Mouse (Mus musculus): Measurements from ENCODE around the gene Hoxd10.

Gene Hoxd10

DNA sequence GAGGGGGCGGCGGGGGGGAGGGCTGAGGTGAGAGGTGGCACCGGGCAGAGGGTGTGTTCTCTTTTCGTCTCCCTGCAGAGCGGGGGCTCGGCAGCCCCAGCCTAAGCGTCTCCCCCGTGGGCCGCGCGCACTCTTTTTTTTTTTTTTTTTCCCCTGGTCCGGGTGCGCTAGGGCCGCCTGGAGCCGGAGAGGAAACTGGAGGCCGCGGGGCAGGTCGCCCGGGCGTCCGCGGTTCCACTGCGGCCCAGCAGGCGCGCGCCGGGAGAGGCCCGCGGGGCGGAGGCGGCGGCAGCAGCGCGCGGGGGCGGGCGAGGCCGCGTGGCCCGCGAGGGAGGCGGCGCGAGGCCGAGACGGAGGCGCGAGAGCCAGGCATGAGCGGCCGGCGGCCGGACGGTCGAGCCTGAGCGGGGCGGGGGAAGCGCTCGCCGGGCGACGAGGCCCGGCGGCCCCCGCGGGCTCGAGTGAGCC is 13.3 kb downstream of the Hoxd10 start:
- no peaks in the 10 kb centered on the region for H3K9me3 ChIP-seq (ENCODE audit: low read length)
- H3K36me3 ChIP-seq (ENCODE audit: insufficient read depth, low read length): no peaks in the 10 kb centered on the region
- H3K4me3 ChIP-seq (replicated peaks; ENCODE audit: low read length): peak overlapping the region; percentile 70
- TF ChIP-seq POU5F1 (IDR thresholded peaks at IDR 0.05; ENCODE audit: borderline replicate concordance, low read length) (no peak), CTCF (conservative IDR thresholded peaks at IDR 0.05; ENCODE audit: low read length) (no peak), NANOG (IDR thresholded peaks at IDR 0.05; ENCODE audit: borderline replicate concordance, low read length) (no peak)
- H3K4me1 ChIP-seq (replicated peaks; ENCODE audit: low read depth, low read length): peaks cover 24% of the 10 kb centered on the region
- H3K27me3 ChIP-seq (ENCODE audit: insufficient read depth, low read length): peaks cover 89% of the 10 kb centered on the region

DNA sequence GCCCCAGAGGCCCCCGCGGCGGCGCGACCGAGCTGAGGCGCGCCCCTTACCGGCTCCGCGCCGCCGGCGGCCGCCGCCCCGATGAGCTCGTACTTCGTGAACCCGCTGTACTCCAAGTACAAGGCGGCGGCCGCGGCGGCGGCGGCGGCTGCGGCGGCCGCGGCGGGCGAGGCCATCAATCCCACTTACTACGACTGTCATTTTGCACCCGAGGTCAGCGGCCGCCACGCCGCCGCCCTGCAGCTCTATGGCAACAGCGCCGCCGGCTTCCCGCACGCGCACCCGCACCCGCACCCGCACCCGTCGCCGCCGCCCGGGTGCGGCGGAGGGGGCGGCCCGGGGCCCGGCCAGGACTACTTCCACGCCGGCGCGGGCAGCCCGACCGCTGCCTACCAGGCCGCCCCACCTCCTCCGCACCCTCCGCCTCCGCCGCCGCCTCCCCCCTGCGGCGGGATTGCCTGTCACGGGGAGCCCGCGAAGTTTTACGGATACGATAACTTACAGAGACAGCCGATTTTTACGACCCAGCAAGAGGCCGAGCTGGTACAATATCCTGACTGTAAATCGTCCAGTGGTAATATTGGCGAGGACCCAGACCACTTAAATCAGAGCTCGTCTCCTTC is 13.9 kb downstream of the Hoxd10 start:
- no peaks in the 10 kb centered on the region for H3K9me3 ChIP-seq (ENCODE audit: low read length)
- peaks cover 19% of the 10 kb centered on the region for H3K4me1 ChIP-seq (replicated peaks; ENCODE audit: low read depth, low read length)
- peaks cover 89% of the 10 kb centered on the region for H3K27me3 ChIP-seq (ENCODE audit: insufficient read depth, low read length)
- TF ChIP-seq CTCF (conservative IDR thresholded peaks at IDR 0.05; ENCODE audit: low read length): no peak
- TF ChIP-seq NANOG (IDR thresholded peaks at IDR 0.05; ENCODE audit: borderline replicate concordance, low read length): no peak
- H3K36me3 ChIP-seq (ENCODE audit: insufficient read depth, low read length): no peaks in the 10 kb centered on the region
- peak overlapping the region; percentile 70 for H3K4me3 ChIP-seq (replicated peaks; ENCODE audit: low read length)

DNA sequence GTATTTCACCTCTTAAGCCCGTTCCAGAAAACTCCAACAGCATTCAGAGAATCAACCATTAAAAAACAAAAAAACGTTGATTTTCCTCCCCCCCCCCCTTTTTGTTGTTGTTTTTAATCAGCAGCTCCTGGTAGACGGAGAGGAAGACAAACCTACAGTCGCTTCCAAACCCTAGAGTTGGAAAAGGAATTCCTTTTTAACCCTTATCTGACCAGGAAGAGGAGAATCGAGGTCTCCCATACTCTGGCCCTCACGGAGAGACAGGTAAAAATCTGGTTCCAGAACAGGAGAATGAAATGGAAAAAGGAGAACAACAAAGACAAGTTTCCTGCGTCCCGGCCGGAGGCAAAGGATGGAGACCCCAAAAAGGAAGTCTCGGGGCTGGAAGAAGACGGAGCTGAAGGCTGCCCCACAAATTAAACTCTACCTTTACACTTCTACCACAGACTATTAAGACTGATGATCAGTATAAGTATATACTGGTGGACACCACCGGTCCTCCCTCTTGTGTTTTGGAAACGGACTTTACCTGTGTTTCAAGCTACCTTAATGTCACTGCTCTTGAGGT is 14.8 kb downstream of the Hoxd10 start:
- no peaks in the 10 kb centered on the region for H3K36me3 ChIP-seq (ENCODE audit: insufficient read depth, low read length)
- H3K4me1 ChIP-seq (replicated peaks; ENCODE audit: low read depth, low read length): peaks cover 14% of the 10 kb centered on the region
- TF ChIP-seq CTCF (conservative IDR thresholded peaks at IDR 0.05; ENCODE audit: low read length): no peak
- TF ChIP-seq POU5F1 (IDR thresholded peaks at IDR 0.05; ENCODE audit: borderline replicate concordance, low read length): no peak
- no peak for TF ChIP-seq NANOG (IDR thresholded peaks at IDR 0.05; ENCODE audit: borderline replicate concordance, low read length)
- H3K4me3 ChIP-seq (replicated peaks; ENCODE audit: low read length): no peak overlapping the region
- H3K27me3 ChIP-seq (ENCODE audit: insufficient read depth, low read length): peaks cover 89% of the 10 kb centered on the region
- no peaks in the 10 kb centered on the region for H3K9me3 ChIP-seq (ENCODE audit: low read length)

GRCm38 (mm10) chr2:74707599-74707998 is 15.9 kb downstream of the Hoxd10 start:
- peaks cover 92% of the 10 kb centered on the region for H3K27me3 ChIP-seq (ENCODE audit: insufficient read depth, low read length)
- H3K4me3 ChIP-seq (replicated peaks; ENCODE audit: low read length): no peak overlapping the region
- H3K9me3 ChIP-seq (ENCODE audit: low read length): no peaks in the 10 kb centered on the region
- H3K4me1 ChIP-seq (replicated peaks; ENCODE audit: low read depth, low read length): peaks cover 18% of the 10 kb centered on the region
- TF ChIP-seq POU5F1 (IDR thresholded peaks at IDR 0.05; ENCODE audit: borderline replicate concordance, low read length): no peak
- no peak for TF ChIP-seq NANOG (IDR thresholded peaks at IDR 0.05; ENCODE audit: borderline replicate concordance, low read length)
- H3K36me3 ChIP-seq (ENCODE audit: insufficient read depth, low read length): no peaks in the 10 kb centered on the region

- peaks cover 92% of the 10 kb centered on the region for H3K27me3 ChIP-seq (ENCODE audit: insufficient read depth, low read length)
- no peak for TF ChIP-seq CTCF (conservative IDR thresholded peaks at IDR 0.05; ENCODE audit: low read length)
- no peak for TF ChIP-seq NANOG (IDR thresholded peaks at IDR 0.05; ENCODE audit: borderline replicate concordance, low read length)
- no peak for TF ChIP-seq POU5F1 (IDR thresholded peaks at IDR 0.05; ENCODE audit: borderline replicate concordance, low read length)
Observed at GRCm38 (mm10) chr2:74708676-74709075, 17.0 kb downstream of the Hoxd10 start.

DNA sequence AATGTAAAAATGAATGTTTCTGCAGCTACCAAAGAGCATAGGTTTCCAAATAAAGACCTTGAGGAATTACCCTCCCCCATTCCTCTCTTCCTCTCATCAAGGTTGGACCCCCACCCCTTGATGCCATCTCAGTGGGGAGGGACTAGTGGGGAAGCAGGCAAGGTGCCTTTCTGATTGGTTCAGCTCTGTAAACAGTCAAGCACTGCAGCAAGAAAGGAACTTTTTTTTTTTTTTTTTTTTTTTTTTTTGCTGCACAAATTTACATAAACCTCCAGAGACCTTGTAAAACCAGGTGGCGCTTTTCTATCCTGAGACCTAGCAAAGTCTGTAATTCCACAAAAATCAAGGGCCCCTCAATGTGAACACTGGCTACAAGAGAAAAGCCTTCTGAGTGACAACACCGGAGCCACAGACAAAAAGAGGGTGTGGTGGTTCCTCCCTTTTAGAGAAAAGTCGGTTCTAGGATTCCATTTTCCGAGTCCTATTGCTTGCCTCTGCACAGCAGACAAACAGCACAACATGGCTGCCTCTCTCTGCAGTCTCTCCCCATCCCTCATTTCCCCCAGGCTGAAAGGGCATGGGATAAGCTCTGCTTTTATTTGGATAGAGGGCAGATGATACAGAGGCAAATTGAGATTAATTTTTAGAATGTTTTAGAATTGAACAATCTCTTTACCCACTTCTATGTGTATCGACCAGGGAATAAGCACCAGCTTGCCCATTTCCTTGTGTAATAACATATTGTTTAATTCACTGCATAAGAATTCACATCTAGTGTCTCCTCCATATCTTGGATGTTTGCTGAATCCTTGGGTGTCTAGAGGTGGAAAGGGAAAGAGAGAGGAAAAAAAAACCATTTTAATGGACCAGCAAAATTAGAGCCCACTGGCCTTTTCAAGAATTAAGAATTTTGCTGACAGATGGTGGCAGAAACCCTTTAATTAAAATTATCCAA is 18.0 kb downstream of the Hoxd10 start:
- Histone ChIP-seq H3K4me1 (replicated peaks; ENCODE audit: low read depth, low read length) (peaks cover 25% of the 10 kb centered on the region), H3K36me3 (ENCODE audit: insufficient read depth, low read length) (no peaks in the 10 kb centered on the region)
- TF ChIP-seq POU5F1 (IDR thresholded peaks at IDR 0.05; ENCODE audit: borderline replicate concordance, low read length) (no peak), CTCF (conservative IDR thresholded peaks at IDR 0.05; ENCODE audit: low read length) (no peak), NANOG (IDR thresholded peaks at IDR 0.05; ENCODE audit: borderline replicate concordance, low read length) (no peak)

More at GRCm38 (mm10) chr2:74708676-74709075, 17.0 kb downstream of the Hoxd10 start:
- Histone ChIP-seq H3K4me3 (replicated peaks; ENCODE audit: low read length) (no peak overlapping the region), H3K36me3 (ENCODE audit: insufficient read depth, low read length) (no peaks in the 10 kb centered on the region), H3K4me1 (replicated peaks; ENCODE audit: low read depth, low read length) (peaks cover 24% of the 10 kb centered on the region), H3K9me3 (ENCODE audit: low read length) (no peaks in the 10 kb centered on the region)

GRCm38 (mm10) chr2:74710929-74711543 is 19.3 kb downstream of the Hoxd10 start:
- Histone ChIP-seq H3K27me3 (ENCODE audit: insufficient read depth, low read length) (peaks cover 96% of the 10 kb centered on the region), H3K4me1 (replicated peaks; ENCODE audit: low read depth, low read length) (peaks cover 36% of the 10 kb centered on the region), H3K9me3 (ENCODE audit: low read length) (no peaks in the 10 kb centered on the region), H3K4me3 (replicated peaks; ENCODE audit: low read length) (no peak overlapping the region), H3K36me3 (ENCODE audit: insufficient read depth, low read length) (no peaks in the 10 kb centered on the region)
- TF ChIP-seq NANOG (IDR thresholded peaks at IDR 0.05; ENCODE audit: borderline replicate concordance, low read length) (no peak), POU5F1 (IDR thresholded peaks at IDR 0.05; ENCODE audit: borderline replicate concordance, low read length) (no peak), CTCF (conservative IDR thresholded peaks at IDR 0.05; ENCODE audit: low read length) (no peak)

More for the DNA sequence above, 18.0 kb downstream of the Hoxd10 start:
- no peaks in the 10 kb centered on the region for H3K9me3 ChIP-seq (ENCODE audit: low read length)
- peaks cover 92% of the 10 kb centered on the region for H3K27me3 ChIP-seq (ENCODE audit: insufficient read depth, low read length)
- no peak overlapping the region for H3K4me3 ChIP-seq (replicated peaks; ENCODE audit: low read length)

Measured in E14TG2a.4 (cell line).